Mouse (Mus musculus) spleen, adult 12 weeks (tissue): ENCODE measurements around the gene Pgc.

Source experiments
- DNase-seq: peaks from one replicate; pipeline ENCODE4 v3.0.0; 2022; ENCODE audit warnings: low spot score

Pgc gene

GRCm38 (mm10) chr17:47750101-47750500 is 23.5 kb downstream of the Pgc start:
- no peak for DNase-seq

GRCm38 (mm10) chr17:47751811-47752210 is 25.2 kb downstream of the Pgc start:
- DNase-seq, result no peak

GRCm38 (mm10) chr17:47753130-47753775 is 26.6 kb downstream of the Pgc start:
- no peak for DNase-seq

- no peak for DNase-seq
Measured at GRCm38 (mm10) chr17:47754246-47754645, 27.6 kb downstream of the Pgc start.

- no peak for DNase-seq
Measured at GRCm38 (mm10) chr17:47756366-47756765, 29.7 kb downstream of the Pgc start.

GRCm38 (mm10) chr17:47757056-47757610 is 30.5 kb downstream of the Pgc start:
- DNase-seq, result no peak

- no peak for DNase-seq
Measured at GRCm38 (mm10) chr17:47759702-47760410, 33.2 kb downstream of the Pgc start.

GRCm38 (mm10) chr17:47762028-47762427 is 35.4 kb downstream of the Pgc start:
- DNase-seq, result no peak

- DNase-seq, result no peak
Measured at GRCm38 (mm10) chr17:47762518-47763340, 36.1 kb downstream of the Pgc start.

- no peak for DNase-seq
Measured at GRCm38 (mm10) chr17:47765986-47766385, 39.3 kb downstream of the Pgc start.

GRCm38 (mm10) chr17:47766407-47767043 is 39.9 kb downstream of the Pgc start:
- no peak for DNase-seq

GRCm38 (mm10) chr17:47767081-47767455 is 40.4 kb downstream of the Pgc start:
- no peak for DNase-seq

GRCm38 (mm10) chr17:47767456-47768141 is 41.0 kb downstream of the Pgc start:
- no peak for DNase-seq

- peak; percentile 62 for DNase-seq
Measured at GRCm38 (mm10) chr17:47768707-47769276, 42.1 kb downstream of the Pgc start.

GRCm38 (mm10) chr17:47769389-47770299 is 43.0 kb downstream of the Pgc start:
- no peak for DNase-seq

- no peak for DNase-seq
Measured at GRCm38 (mm10) chr17:47773604-47774003, 47.0 kb downstream of the Pgc start.

GRCm38 (mm10) chr17:47777141-47777540 is 50.5 kb downstream of the Pgc start:
- DNase-seq, result no peak

GRCm38 (mm10) chr17:47780470-47780869 is 53.8 kb downstream of the Pgc start:
- no peak for DNase-seq

GRCm38 (mm10) chr17:47782486-47782885 is 55.8 kb downstream of the Pgc start:
- DNase-seq, result no peak
